Mouse (Mus musculus): ENCODE measurements at regions not wholly inside any gene's neighbourhood (a gene's known extent, or its start where the extent isn't known, plus 50 kb on each side); places are given as distances from the start of the nearest gene placed in this dataset.

GRCm38 (mm10) chr12:114434529-114434928 lies 890.8 kb downstream of the Adam6a start:
- TF ChIP-seq CTCF (IDR thresholded peaks at IDR 0.05; ENCODE audit: low read depth, low read length) (no peak), POLR2A (IDR thresholded peaks at IDR 0.05; ENCODE audit: extremely low read depth, insufficient read depth, low read length) (no peak)
